Mouse (Mus musculus): ENCODE data around the gene Gm20838. TPM values are rescaled to one million over a fixed set of nuclear protein-coding genes. Genes with fewer than 3 reads are reported as not detected.

The Gm20838 gene
- not detected in 2 replicates for polyA plus RNA-seq (2012; rRNA removed)

GRCm38 (mm10) chrY:33543064-33543463 lies at the start of gene Gm20838:
Gene Gm20838 (minus strand): TSS chrY:33543164.

